Mouse (Mus musculus) cortical plate, adult 2 months (tissue): Measurements from ENCODE around the gene Knstrn. TPM values are rescaled to one million over a fixed set of nuclear protein-coding genes. Genes with fewer than 3 reads are reported as not detected.

Source experiments
- H3K27ac ChIP-seq: fragments of 200-500 bp; 2 replicates; pipeline ENCODE4 v1.5.1; 2012; ENCODE audit warnings: low read length, control low read depth, inconsistent platforms; ENCODE audit not compliant: insufficient read depth
- H3K4me1 ChIP-seq: fragments of 200-500 bp; 2 replicates; pipeline ENCODE4 v1.6.1; 2011; ENCODE audit warnings: low read length; ENCODE audit not compliant: control insufficient read depth, insufficient read depth
- H3K4me3 ChIP-seq: fragments of 200-500 bp; 2 replicates; pipeline ENCODE4 v1.5.1; 2011; ENCODE audit warnings: mild to moderate bottlenecking, low read length, control low read depth; ENCODE audit not compliant: insufficient read depth
- CTCF ChIP-seq: fragments of 200-500 bp; IDR thresholded peaks from 2 replicates; pipeline ENCODE4 v1.5.1; 2011; ENCODE audit warnings: mild to moderate bottlenecking, control low read depth, low read length; ENCODE audit not compliant: insufficient read depth; ENCODE audit errors: extremely low read depth
- POLR2A ChIP-seq: fragments of 200-500 bp; IDR thresholded peaks from 2 replicates; pipeline ENCODE4 v1.6.1; 2011; ENCODE audit warnings: mild to moderate bottlenecking, low read length, control low read depth; ENCODE audit not compliant: insufficient read depth; ENCODE audit errors: extremely low read depth
- polyA plus RNA-seq: library from polyadenylated mRNA; depleted of rRNA; stranded (reverse); fragments of >200 nt; gene quantifications from 2 replicates; pipeline ENCODE4 v1.2.3, GENCODE M21; 2012

Gene Knstrn
- polyA plus RNA-seq, 1 experiment: 1.9 TPM

- Histone ChIP-seq H3K4me3 (no peak overlapping the region), H3K4me1 (no peaks in the 10 kb centered on the region), H3K27ac (no peak overlapping the region)
- TF ChIP-seq CTCF: no peak
- TF ChIP-seq POLR2A: no peak
Observed at GRCm38 (mm10) chr2:118881019-118881418, 67.2 kb downstream of the Knstrn start.

DNA sequence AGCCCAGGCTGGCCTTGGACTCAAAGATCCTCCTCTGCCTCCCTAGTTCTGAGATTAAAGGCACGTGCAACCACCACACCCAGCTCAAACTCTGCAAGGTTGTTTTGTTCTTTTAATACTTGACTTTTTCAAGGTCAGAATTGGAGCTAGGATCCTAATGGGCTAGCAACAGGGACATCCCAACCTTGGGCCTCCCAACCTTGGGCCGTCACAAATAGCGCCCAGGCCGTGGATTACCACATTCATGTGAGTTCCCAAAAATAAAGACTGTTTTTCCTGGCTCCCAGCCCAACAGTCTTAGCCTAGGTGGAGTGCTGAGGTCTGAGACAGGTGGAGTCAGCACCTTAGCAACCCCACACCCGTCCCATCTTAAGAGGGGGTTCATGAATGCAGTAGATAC is 68.2 kb downstream of the Knstrn start:
- TF ChIP-seq CTCF (no peak), POLR2A (no peak)
- H3K4me3 ChIP-seq: no peak overlapping the region
- no peak overlapping the region for H3K27ac ChIP-seq
- H3K4me1 ChIP-seq: no peaks in the 10 kb centered on the region

GRCm38 (mm10) chr2:118882840-118883679 is 69.3 kb downstream of the Knstrn start:
- Histone ChIP-seq H3K4me1 (no peaks in the 10 kb centered on the region), H3K27ac (no peak overlapping the region), H3K4me3 (peak overlapping the region; percentile 30; the same call in 1 of the 2 replicates)
- TF ChIP-seq CTCF: peak; percentile 95
- no peak for TF ChIP-seq POLR2A

- TF ChIP-seq POLR2A (no peak), CTCF (no peak)
- Histone ChIP-seq H3K4me3 (peak overlapping the region; percentile 2; the same call in 1 of the 2 replicates), H3K4me1 (no peaks in the 10 kb centered on the region)
Observed at GRCm38 (mm10) chr2:118887440-118887839, 73.6 kb downstream of the Knstrn start.

GRCm38 (mm10) chr2:118887845-118888548 is 74.2 kb downstream of the Knstrn start:
- peak overlapping the region; percentile 2; the same call in 1 of the 2 replicates for H3K4me3 ChIP-seq
- no peak overlapping the region for H3K27ac ChIP-seq
- H3K4me1 ChIP-seq: no peaks in the 10 kb centered on the region
- TF ChIP-seq POLR2A: no peak
- no peak for TF ChIP-seq CTCF

More at GRCm38 (mm10) chr2:118887440-118887839, 73.6 kb downstream of the Knstrn start:
- H3K27ac ChIP-seq: no peak overlapping the region

DNA sequence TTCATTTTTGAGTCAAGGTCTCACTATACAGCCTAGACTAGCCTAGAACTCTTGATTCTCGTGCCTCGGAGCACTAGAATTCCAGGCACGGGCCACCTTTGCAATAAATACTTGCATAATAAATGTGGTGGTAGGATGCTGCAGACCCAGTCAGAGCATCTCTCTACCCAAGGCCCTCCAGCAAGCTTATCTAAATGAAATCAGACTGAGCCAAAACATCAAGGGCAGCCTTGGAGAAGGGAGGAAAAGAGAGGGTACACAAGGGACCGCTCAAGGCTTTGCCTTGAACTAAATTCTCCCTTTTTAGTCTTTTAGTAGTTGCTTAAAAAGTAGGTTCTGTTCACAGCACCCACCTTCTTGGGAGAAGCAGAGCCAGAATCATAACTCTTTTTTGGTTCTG is 77.4 kb downstream of the Knstrn start:
- H3K4me3 ChIP-seq: no peak overlapping the region
- no peak overlapping the region for H3K27ac ChIP-seq
- TF ChIP-seq POLR2A (no peak), CTCF (no peak)
- no peaks in the 10 kb centered on the region for H3K4me1 ChIP-seq

DNA sequence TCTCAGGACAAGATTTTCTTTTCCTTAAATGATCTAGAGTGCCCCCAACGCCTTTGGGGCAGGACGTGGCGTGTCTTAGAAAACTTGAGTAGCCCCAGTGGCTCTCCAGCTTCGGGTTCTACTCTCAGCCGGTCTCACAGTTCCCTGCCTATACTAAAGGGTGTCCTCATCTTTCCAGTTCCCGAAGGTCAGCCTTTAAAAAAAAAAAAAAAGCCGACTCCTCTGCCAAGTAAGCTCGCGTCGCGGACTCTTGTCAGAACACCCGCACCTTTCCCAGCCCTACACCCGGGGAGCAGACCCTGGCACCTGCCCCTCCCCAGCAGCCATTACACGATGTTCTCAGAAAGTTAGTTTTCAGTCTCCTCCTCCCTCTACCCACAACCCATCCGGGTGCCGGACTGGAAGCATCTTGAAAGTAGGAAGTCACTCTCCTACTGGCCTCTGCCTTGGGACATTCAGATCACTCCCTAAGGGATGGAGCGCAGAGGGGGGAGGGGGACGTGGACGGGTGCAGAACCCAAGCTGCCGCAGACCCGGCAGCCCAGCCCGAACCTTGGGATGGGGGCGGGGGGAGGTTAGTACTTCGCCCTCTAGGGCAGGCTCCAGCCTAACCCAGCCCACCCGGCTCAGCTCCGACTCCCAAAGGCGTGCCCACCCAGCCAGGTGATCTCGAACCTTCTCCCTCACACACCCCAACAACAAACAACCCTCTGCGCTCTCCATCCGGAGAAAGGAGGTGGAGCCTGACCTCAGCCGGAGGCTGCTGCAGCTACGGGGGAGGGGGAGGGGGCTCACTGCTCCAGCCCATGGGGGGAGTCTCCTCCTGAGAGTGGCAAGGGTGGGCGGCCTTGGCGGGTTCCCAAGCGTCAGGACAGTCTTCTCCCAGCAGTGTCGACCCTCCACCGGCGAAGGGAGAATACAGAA is 82.4 kb downstream of the Knstrn start:
- Histone ChIP-seq H3K27ac (no peak overlapping the region), H3K4me1 (0 out of 2 replicates have a peak, but pooled peaks cover 2% of the 10 kb centered on the region), H3K4me3 (peak overlapping the region; percentile 40)
- TF ChIP-seq CTCF: no peak
- TF ChIP-seq POLR2A: no peak

DNA sequence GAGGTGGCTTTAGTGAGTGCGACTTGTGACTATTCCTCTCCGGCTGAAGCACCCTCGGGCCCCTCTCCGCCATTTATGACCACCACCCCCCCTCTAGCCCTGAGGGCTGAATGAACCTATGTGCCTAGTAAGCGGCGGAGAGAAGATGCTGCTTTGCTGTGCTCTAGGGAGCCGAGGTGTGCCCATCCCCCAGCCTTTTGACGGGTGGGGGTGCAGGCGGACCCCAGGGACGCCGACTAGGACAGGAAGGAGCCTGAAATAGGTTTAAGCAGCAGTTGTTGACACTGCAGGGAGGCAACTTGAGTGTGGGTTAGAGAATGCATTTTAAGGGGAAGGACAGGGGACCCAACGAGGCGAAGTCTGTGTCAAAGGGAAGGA is 83.1 kb downstream of the Knstrn start:
- no peak overlapping the region for H3K27ac ChIP-seq
- H3K4me3 ChIP-seq: peak overlapping the region; percentile 40
- 0 out of 2 replicates have a peak, but pooled peaks cover 2% of the 10 kb centered on the region for H3K4me1 ChIP-seq
- TF ChIP-seq CTCF: no peak
- TF ChIP-seq POLR2A: no peak

GRCm38 (mm10) chr2:118897392-118897791 is 83.6 kb downstream of the Knstrn start:
- TF ChIP-seq CTCF (no peak), POLR2A (no peak)
- Histone ChIP-seq H3K4me1 (0 out of 2 replicates have a peak, but pooled peaks cover 2% of the 10 kb centered on the region), H3K4me3 (peak overlapping the region; percentile 40), H3K27ac (no peak overlapping the region)
